Mouse (Mus musculus) right cerebral cortex, adult 18-20 months (tissue): ENCODE data around the gene Olfr1355.
"Not testable (repeated sequence)": the region's sequence is repeated elsewhere in the genome, so short reads cannot be mapped to it uniquely, and the experiment has no call there.

Experiments
- DNase-seq: peaks from one replicate; pipeline ENCODE4 v3.0.0; 2022; ENCODE audit warnings: mixed read lengths

Olfr1355 gene

DNA sequence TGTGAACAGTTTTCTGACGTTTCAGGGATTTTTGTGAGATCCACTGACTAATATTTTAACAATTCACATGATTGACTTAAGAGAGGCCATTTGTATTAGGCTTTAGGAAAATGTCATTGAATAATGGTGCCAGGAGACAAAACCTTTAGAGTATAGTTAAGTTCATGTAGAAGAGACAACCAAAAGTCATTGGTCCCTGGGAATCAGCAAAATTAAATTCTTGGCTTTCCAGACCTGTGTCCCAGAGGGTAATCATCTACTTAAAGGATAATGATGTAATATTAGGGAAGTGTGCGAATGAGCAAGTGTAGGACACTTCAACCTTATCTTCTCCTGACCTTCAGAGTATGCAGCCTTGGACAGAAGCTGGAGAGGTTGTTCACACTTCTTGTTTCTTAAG lies at the start of gene Olfr1355:
Olfr1355 (plus strand) TSS at position 301 of the 400 bp plus-strand sequence.
- no peak for DNase-seq

DNA sequence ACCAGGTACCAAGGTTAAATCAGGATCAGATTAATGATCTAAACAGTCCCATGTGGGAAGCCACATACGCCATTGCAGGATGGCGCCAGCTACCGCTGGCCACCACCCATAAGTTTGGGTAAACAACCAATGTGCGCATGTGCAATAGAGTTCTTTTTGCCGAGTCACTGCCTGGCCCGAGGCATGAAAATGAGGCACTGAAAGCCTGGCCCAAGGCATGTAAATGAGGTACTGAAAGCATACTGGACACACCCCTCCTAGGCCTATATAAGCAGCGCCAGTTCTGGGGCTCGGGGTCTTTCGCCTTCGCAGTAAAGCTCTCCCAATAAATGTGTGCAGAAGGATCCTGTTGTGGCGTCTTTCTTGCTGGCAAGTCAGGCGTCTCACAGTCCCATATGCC lies 34.9 kb upstream of the Olfr1355 start:
- DNase-seq, result not testable (repeated sequence)

DNA sequence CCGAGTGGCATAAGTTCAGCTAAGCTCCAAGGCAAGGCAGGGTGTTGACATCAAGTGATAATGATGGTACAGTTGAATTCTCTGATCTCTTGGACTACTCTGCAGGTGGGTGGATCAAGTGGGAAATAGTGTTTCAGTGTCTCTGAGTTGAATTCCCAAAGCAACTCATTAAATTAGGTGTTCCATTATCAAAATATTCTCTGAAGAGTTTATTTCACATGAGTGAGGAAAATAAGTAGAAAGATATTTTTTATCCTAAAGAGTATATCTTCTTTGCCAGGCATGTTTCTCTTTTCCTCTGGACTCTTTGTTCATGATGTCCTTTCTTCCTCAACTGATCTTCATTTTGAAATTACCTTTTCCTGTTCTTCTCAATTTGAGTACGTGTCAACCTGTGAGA lies 23.3 kb upstream of the Olfr1355 start, which contains the start of gene Olfr1356:
Olfr1356 (minus strand) TSS at position 101 of the 400 bp plus-strand sequence.
- DNase-seq, result no peak

DNA sequence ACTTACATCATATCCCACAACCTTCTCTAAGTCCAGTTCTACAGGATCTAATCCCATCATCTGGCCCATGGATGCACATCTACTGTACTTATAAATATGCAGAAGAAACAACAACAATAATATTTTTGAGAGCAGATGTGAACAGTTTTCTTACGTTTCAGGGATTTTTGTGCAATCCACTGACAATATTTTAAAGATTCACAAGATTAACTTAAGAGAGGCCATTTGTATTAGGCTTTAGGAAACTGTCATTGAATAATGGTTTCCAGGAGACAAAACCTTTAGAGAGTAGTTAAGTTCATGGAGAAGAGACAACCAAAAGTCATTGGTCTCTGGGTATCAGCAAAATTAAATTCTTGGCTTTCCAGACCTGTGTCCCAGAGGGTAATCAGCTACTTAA lies 37.5 kb downstream of the Olfr1355 start, which contains the start of gene Olfr1354:
Olfr1354 (plus strand) TSS at position 301 of the 400 bp plus-strand sequence.
- DNase-seq, result not testable (repeated sequence)
